ENCODE assay signal across 21 mouse cellular contexts in the genomic region with DNA sequence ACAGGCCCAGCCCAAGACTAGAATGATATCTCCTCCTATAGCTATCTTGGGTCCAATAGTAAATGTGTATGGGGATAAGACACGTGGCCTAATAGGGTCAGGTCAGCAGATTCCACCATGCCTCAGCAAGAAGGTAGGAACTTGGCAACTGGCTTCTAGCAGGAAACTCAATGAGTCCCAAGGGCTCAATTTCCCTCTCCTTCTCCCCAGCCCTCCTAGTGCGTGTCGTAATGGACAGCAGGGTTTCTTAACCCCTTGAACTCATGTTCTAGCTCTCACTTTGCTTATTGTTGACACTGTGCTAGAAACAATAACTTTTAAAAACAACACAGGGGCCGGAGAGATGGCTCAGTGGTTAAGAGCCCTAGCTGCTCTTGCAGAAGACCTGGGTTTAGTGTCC. TPM values are rescaled to one million over a fixed set of nuclear protein-coding genes. Genes with fewer than 3 reads are reported as not detected.
DNase-seq lines count a peak whose midpoint lies in the region; ATAC-seq and TF ChIP-seq lines count a peak whose summit lies in the region.
"Had no signal": no experiment of that assay in that cellular context is flagged by ENCODE, and none has a peak within 500 bp of the region (broad histone marks: within the 10 kb centered on the region; RNA-seq: fewer than 3 reads in every experiment).

No protein-coding gene starts in this region.

- no peak overlapping the region for H3K27ac ChIP-seq in MEL (ENCODE audit: control insufficient read depth, low read depth, low read length)
- H3K27ac ChIP-seq: embryonic facial prominence, embryonic 10.5 days; embryonic facial prominence, embryonic 12.5 days; forebrain, embryonic 13.5 days; forebrain, embryonic 15.5 days had no signal

- DNase-seq in adrenal gland, postnatal 10 days = peak; percentile 10
- no peak for DNase-seq in adrenal gland, postnatal 14 days
- DNase-seq in MEL (ENCODE audit: low read depth, low spot score) = peak; percentile 8
- no peak for DNase-seq in urinary bladder, adult 18-20 months (ENCODE audit: low spot score in 2 of 2)
- DNase-seq: adrenal gland, adult 8-10 months; adrenal gland, postnatal 36 days; B cell, adult 2 months; cerebellum, adult 11-12 months; cerebellum, adult 2 months; cerebellum, adult 9-10 months; cerebellum, postnatal 10 days; cerebellum, postnatal 25 days; forebrain, postnatal 0 days had no signal

- H3K4me1 ChIP-seq in MEL (ENCODE audit: control insufficient read depth in 1 of 2, insufficient read depth in 2 of 2, low read length in 2 of 2) = no peaks in the 10 kb centered on the region
- H3K4me1 ChIP-seq: embryonic facial prominence, embryonic 10.5 days; embryonic facial prominence, embryonic 12.5 days; forebrain, embryonic 13.5 days; forebrain, embryonic 15.5 days had no signal

- no peaks in the 10 kb centered on the region for H3K9me3 ChIP-seq in MEL (replicated peaks; ENCODE audit: insufficient read depth, low read length)
- H3K9me3 ChIP-seq: embryonic facial prominence, embryonic 10.5 days; embryonic facial prominence, embryonic 12.5 days; forebrain, embryonic 13.5 days; forebrain, embryonic 15.5 days; G1E had no signal

- TF ChIP-seq RAD21 in MEL (IDR thresholded peaks at IDR 0.05; ENCODE audit: low read depth, low read length) = no peak

- no peaks in the 10 kb centered on the region for H3K79me2 ChIP-seq in MEL (ENCODE audit: control insufficient read depth, insufficient read depth, low read length, poor library complexity)

- H3K36me3 ChIP-seq in MEL (ENCODE audit: control insufficient read depth in 1 of 2, insufficient read depth in 2 of 2, low read length in 2 of 2) = no peaks in the 10 kb centered on the region
- H3K36me3 ChIP-seq: embryonic facial prominence, embryonic 12.5 days; forebrain, embryonic 15.5 days had no signal

- no peaks in the 10 kb centered on the region for H3K27me3 ChIP-seq in MEL (ENCODE audit: control insufficient read depth in 1 of 2, insufficient read depth in 2 of 2, low read length in 2 of 2)
- H3K27me3 ChIP-seq: CH12.LX; embryonic facial prominence, embryonic 12.5 days; forebrain, embryonic 13.5 days; forebrain, embryonic 15.5 days had no signal

- peak; percentile 37; the same call in 1 of the 2 replicates for ATAC-seq in megakaryocyte progenitor cell, adult 5-6 weeks (replicated peaks; ENCODE audit: poor library complexity)
- ATAC-seq: CD4-positive, CD25-positive, alpha-beta regulatory T cell, adult 4 months; forebrain, embryonic 13.5 days; forebrain, embryonic 15.5 days; forebrain, postnatal 0 days had no signal

- TF ChIP-seq POLR2A in MEL (IDR thresholded peaks at IDR 0.05; ENCODE audit: control insufficient read depth in 1 of 2, insufficient read depth in 1 of 2, low read depth in 1 of 2, low read length in 2 of 2, poor library complexity in 1 of 2) = no peak

- TF ChIP-seq EP300 in MEL (IDR thresholded peaks at IDR 0.05; ENCODE audit: low read depth in 1 of 2, low read length in 2 of 2) = no peak

- H3K4me3 ChIP-seq in MEL (ENCODE audit: control insufficient read depth in 1 of 2, insufficient read depth in 1 of 2, low read depth in 2 of 2, low read length in 2 of 2) = no peak overlapping the region
- H3K4me3 ChIP-seq: embryonic facial prominence, embryonic 10.5 days; embryonic facial prominence, embryonic 12.5 days; forebrain, embryonic 13.5 days; forebrain, embryonic 15.5 days had no signal

- TF ChIP-seq CTCF in MEL (IDR thresholded peaks at IDR 0.05 in 2 of 3, conservative IDR thresholded peaks at IDR 0.05 in 1 of 3; ENCODE audit: control insufficient read depth in 1 of 3, insufficient read depth in 1 of 3, low read depth in 2 of 3, low read length in 3 of 3, poor library complexity in 1 of 3, severe bottlenecking in 1 of 3) = no peak

- H3K9ac ChIP-seq in MEL (ENCODE audit: control insufficient read depth, low read depth, low read length, poor library complexity, severe bottlenecking) = no peak overlapping the region
- H3K9ac ChIP-seq: embryonic facial prominence, embryonic 12.5 days; forebrain, embryonic 13.5 days; forebrain, embryonic 15.5 days; forebrain, postnatal 0 days had no signal

TF ChIP-seq in MEL, 35 proteins besides CTCF, POLR2A, EP300 and RAD21:
- TF ChIP-seq KAT2A (conservative IDR thresholded peaks at IDR 0.05; ENCODE audit: low read depth, low read length) = no peak
- no peak for TF ChIP-seq ETS1 (IDR thresholded peaks at IDR 0.05; ENCODE audit: low read depth, low read length)
- TF ChIP-seq MEF2A (IDR thresholded peaks at IDR 0.05; ENCODE audit: extremely low read depth, insufficient replicate concordance, low read depth, low read length, poor library complexity, severe bottlenecking) = no peak
- TF ChIP-seq USF1 (IDR thresholded peaks at IDR 0.05; ENCODE audit: low read depth, low read length) = no peak
- TF ChIP-seq MXI1 (IDR thresholded peaks at IDR 0.05; ENCODE audit: low read depth, low read length) = no peak
- no peak for TF ChIP-seq ZKSCAN1 (IDR thresholded peaks at IDR 0.05; ENCODE audit: low read depth, low read length)
- no peak for TF ChIP-seq E2F4 (IDR thresholded peaks at IDR 0.05; ENCODE audit: borderline replicate concordance, low read depth, low read length)
- no peak for TF ChIP-seq UBTF (IDR thresholded peaks at IDR 0.05; ENCODE audit: borderline replicate concordance, insufficient read depth, low read depth, low read length)

RNA-seq across cellular contexts. Expression of a gene that starts 22.1 kb away (rescaled TPM):
- total RNA-seq in adrenal gland, postnatal 10 days (2021) = 10 to 100 TPM; 15.8 to 22.4 TPM
- total RNA-seq in adrenal gland, postnatal 14 days (2021) = 17.6 and 22.6 TPM in 2 replicates
- total RNA-seq in MEL (2012; rRNA removed) = 16.5 and 23.4 TPM in 2 replicates
- 10 to 100 TPM in 1 of 2 experiments, not detected in 1; 37.8 TPM for polyA plus RNA-seq in MEL (2012; ENCODE audit: insufficient read depth in 1 of 2, insufficient read length in 2 of 2, low read depth in 1 of 2, low replicate concordance in 2 of 2, missing spikeins in 1 of 2)
- 50.1 and 53.5 TPM in 2 replicates for total RNA-seq in megakaryocyte progenitor cell, adult 5-6 weeks (2015)
- 42.1 and 44.1 TPM in 2 replicates for total RNA-seq in megakaryocyte progenitor cell, adult 5-6 weeks (2017)

Comparison
In these comparisons a context has a peak if more than half of its experiments do, and no peak if none do; other contexts are left out.
1. DNase-seq: peak in adrenal gland, postnatal 10 days (single experiment) and MEL (single experiment); none in adrenal gland, postnatal 14 days (single experiment) and urinary bladder, adult 18-20 months (0 of 2).